Comparison of ENCODE assay signal across 12 mouse cellular contexts in genomic region chr2:75101501-75101900, GRCm38 (mm10).
DNase-seq lines count a peak whose midpoint lies in the region; ATAC-seq lines count a peak whose summit lies in the region.
"Had no signal": no experiment of that assay in that cellular context is flagged by ENCODE, and none has a peak within 500 bp of the region (broad histone marks: within the 10 kb centered on the region; RNA-seq: fewer than 3 reads in every experiment).

No protein-coding gene starts in this region.

- no peaks in the 10 kb centered on the region for H3K4me1 ChIP-seq in liver, embryonic 11.5 days (replicated peaks; ENCODE audit: control insufficient read depth, insufficient read depth, low read length)
- H3K4me1 ChIP-seq in midbrain, embryonic 11.5 days (ENCODE audit: control insufficient read depth, insufficient read depth, low read length): no peaks in the 10 kb centered on the region

- peak; percentile 5 for DNase-seq in liver
- DNase-seq in liver, embryonic 11.5 days (ENCODE audit: low spot score): no peak
- peak; percentile 51 for DNase-seq in embryo, embryonic 9.5 days (ENCODE audit: extremely low spot score)
- DNase-seq in kidney, postnatal 36 days: peak; percentile 29 to 57
- DNase-seq in thymus, postnatal 10 days (ENCODE audit: low spot score in 2 of 2): peak; percentile 20 to 26
- no peak for DNase-seq in midbrain, embryonic 11.5 days (ENCODE audit: low spot score, missing footprints)
- DNase-seq in left cerebral cortex, adult 8-10 months (ENCODE audit: low spot score in 2 of 2): no peak
- DNase-seq: cerebellum, adult 9-11 months; lung, postnatal 36 days; right cerebral cortex, adult 18-20 months had no signal

- no peaks in the 10 kb centered on the region for H3K9me3 ChIP-seq in liver, embryonic 11.5 days (ENCODE audit: control insufficient read depth, low read length)
- H3K9me3 ChIP-seq in midbrain, embryonic 11.5 days (ENCODE audit: control insufficient read depth, low read length): no peaks in the 10 kb centered on the region
- H3K9me3 ChIP-seq: G1E had no signal

- H3K4me2 ChIP-seq in liver, embryonic 11.5 days: no peak overlapping the region
- no peak overlapping the region for H3K4me2 ChIP-seq in midbrain, embryonic 11.5 days

- H3K27ac ChIP-seq in liver, embryonic 11.5 days (ENCODE audit: low read depth, low read length): no peak overlapping the region
- H3K27ac ChIP-seq in midbrain, embryonic 11.5 days (ENCODE audit: low read depth, low read length): no peak overlapping the region

- H3K27me3 ChIP-seq in liver, embryonic 11.5 days (replicated peaks; ENCODE audit: control insufficient read depth, insufficient read depth, low read length): no peaks in the 10 kb centered on the region
- H3K27me3 ChIP-seq in midbrain, embryonic 11.5 days (ENCODE audit: control insufficient read depth, insufficient read depth, low read length): no peaks in the 10 kb centered on the region

- H3K4me3 ChIP-seq in liver, embryonic 11.5 days (ENCODE audit: low read depth, low read length): no peak overlapping the region
- no peak overlapping the region for H3K4me3 ChIP-seq in midbrain, embryonic 11.5 days (ENCODE audit: low read depth, low read length)

- no peaks in the 10 kb centered on the region for H3K36me3 ChIP-seq in liver, embryonic 11.5 days (ENCODE audit: control insufficient read depth, insufficient read depth, low read length)
- no peaks in the 10 kb centered on the region for H3K36me3 ChIP-seq in midbrain, embryonic 11.5 days (ENCODE audit: control insufficient read depth, insufficient read depth, low read length)
- H3K36me3 ChIP-seq: G1E had no signal

- H3K9ac ChIP-seq in liver, embryonic 11.5 days (ENCODE audit: low read depth, low read length): no peak overlapping the region
- H3K9ac ChIP-seq in midbrain, embryonic 11.5 days (ENCODE audit: low read length): no peak overlapping the region

- no peak for ATAC-seq in liver, embryonic 11.5 days (replicated peaks; ENCODE audit: low FRiP score)
- ATAC-seq in midbrain, embryonic 11.5 days (ENCODE audit: low FRiP score): no peak
- ATAC-seq in megakaryocyte-erythroid progenitor cell, adult 5-6 weeks (replicated peaks; ENCODE audit: low FRiP score, low TSS enrichment, poor library complexity, severe bottlenecking): no peak

- WGBS in liver, embryonic 11.5 days: 40% methylated on average over 11 of the region's 11 CpGs
- 61% methylated on average over 11 of the region's 11 CpGs for WGBS in midbrain, embryonic 11.5 days

Comparison
In these comparisons a context has a peak if more than half of its experiments do, and no peak if none do; other contexts are left out.
1. DNase-seq: peak in liver (single experiment), embryo, embryonic 9.5 days (single experiment), kidney, postnatal 36 days (2 of 2) and thymus, postnatal 10 days (2 of 2); none in liver, embryonic 11.5 days (single experiment), midbrain, embryonic 11.5 days (single experiment) and left cerebral cortex, adult 8-10 months (0 of 2).